Mouse (Mus musculus) adipocyte (in vitro differentiated cells): ENCODE data around the gene Pknox2.
A peak's percentile ranks its signal among the peaks of the same experiment; 100 is the strongest.

Experiments
- DNase-seq: peaks from one replicate; pipeline ENCODE4 v3.0.0-alpha.2; 2016; ENCODE audit warnings: low spot score

Pknox2 gene

GRCm38 (mm10) chr9:36989991-36990390 is 157.2 kb downstream of the Pknox2 start:
- no peak for DNase-seq

GRCm38 (mm10) chr9:36985233-36985632 is 162.0 kb downstream of the Pknox2 start:
- no peak for DNase-seq

GRCm38 (mm10) chr9:36976596-36977362 is 170.4 kb downstream of the Pknox2 start:
- no peak for DNase-seq

GRCm38 (mm10) chr9:36973486-36974227 is 173.6 kb downstream of the Pknox2 start:
- no peak for DNase-seq

- DNase-seq, result no peak
These were observed 175.1 kb downstream of the Pknox2 start for GRCm38 (mm10) chr9:36972089-36972488.

- peak; percentile 4 for DNase-seq
These were observed 176.1 kb downstream of the Pknox2 start for GRCm38 (mm10) chr9:36971066-36971465.

- DNase-seq, result peak; percentile 87
These were observed 176.6 kb downstream of the Pknox2 start for GRCm38 (mm10) chr9:36970651-36971050.

- no peak for DNase-seq
These were observed 178.1 kb downstream of the Pknox2 start for GRCm38 (mm10) chr9:36969131-36969530.

- peak; percentile 39 for DNase-seq
These were observed 178.5 kb downstream of the Pknox2 start for GRCm38 (mm10) chr9:36968713-36969112.

- no peak for DNase-seq
These were observed 179.0 kb downstream of the Pknox2 start for GRCm38 (mm10) chr9:36968236-36968635.

- peak; percentile 24 for DNase-seq
These were observed 181.5 kb downstream of the Pknox2 start for GRCm38 (mm10) chr9:36965720-36966119.

- no peak for DNase-seq
These were observed 183.0 kb downstream of the Pknox2 start for GRCm38 (mm10) chr9:36964230-36964629.

- no peak for DNase-seq
These were observed 183.7 kb downstream of the Pknox2 start for GRCm38 (mm10) chr9:36963512-36963911.

GRCm38 (mm10) chr9:36961874-36962273 is 185.3 kb downstream of the Pknox2 start:
- peak; percentile 8 for DNase-seq

GRCm38 (mm10) chr9:36961153-36961552 is 186.1 kb downstream of the Pknox2 start:
- DNase-seq, result no peak

- no peak for DNase-seq
These were observed 196.1 kb downstream of the Pknox2 start for GRCm38 (mm10) chr9:36951133-36951484.

- DNase-seq, result no peak
These were observed 196.7 kb downstream of the Pknox2 start for GRCm38 (mm10) chr9:36950271-36951132.

GRCm38 (mm10) chr9:36948181-36948580 is 199.0 kb downstream of the Pknox2 start:
- DNase-seq, result no peak

GRCm38 (mm10) chr9:36947056-36947694 is 200.0 kb downstream of the Pknox2 start:
- peak; percentile 59 for DNase-seq

GRCm38 (mm10) chr9:36944843-36945242 is 202.4 kb downstream of the Pknox2 start:
- no peak for DNase-seq

- DNase-seq, result no peak
These were observed 204.6 kb downstream of the Pknox2 start for GRCm38 (mm10) chr9:36942561-36942960.

- DNase-seq, result no peak
These were observed 205.1 kb downstream of the Pknox2 start for GRCm38 (mm10) chr9:36942131-36942530.
